Mouse (Mus musculus) spleen, embryonic (tissue): ENCODE data around the gene Tom1l2.

Experiments used
- CTCF ChIA-PET: fragments of 350-600 bp; sonication (Branson Sonifier 250); formaldehyde crosslinking; loops from one replicate; lab custom pipeline; 2022; lab: Charles Lee

The Tom1l2 gene

GRCm38 (mm10) chr11:60265271-60265985 is 87.3 kb downstream of the Tom1l2 start:
- CTCF ChIA-PET, result no interaction called here

- CTCF ChIA-PET, result no interaction called here
Measured at GRCm38 (mm10) chr11:60264651-60265050, 88.1 kb downstream of the Tom1l2 start.

GRCm38 (mm10) chr11:60262396-60262795 is 90.3 kb downstream of the Tom1l2 start:
- CTCF ChIA-PET, result interaction anchor here (0.6 kb wide), 1 partner anchor 160 kb away, joined by 21 read pairs; no protein-coding TSS in a partner anchor

DNA sequence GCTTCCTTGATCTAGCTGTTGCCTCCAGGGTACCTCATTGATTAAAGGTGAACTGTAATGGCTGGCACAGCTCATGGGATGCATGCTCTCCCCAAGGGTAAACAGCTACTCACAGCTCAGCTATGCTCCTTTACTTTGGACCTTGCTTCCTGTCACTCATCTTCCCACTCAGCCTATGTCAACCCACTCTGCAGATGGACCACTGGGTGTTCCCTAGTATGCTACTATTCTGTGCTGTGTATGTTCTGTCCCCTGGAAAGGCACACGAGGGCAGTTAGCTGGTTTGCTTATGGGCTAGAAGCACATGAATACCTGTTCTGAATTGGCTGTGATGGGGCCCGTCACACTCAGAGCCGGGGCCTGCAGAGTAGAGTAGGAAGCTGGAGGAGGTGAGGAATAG is 92.0 kb downstream of the Tom1l2 start:
- CTCF ChIA-PET, result no interaction called here

GRCm38 (mm10) chr11:60257696-60258095 is 95.0 kb downstream of the Tom1l2 start:
- CTCF ChIA-PET, result no interaction called here

- CTCF ChIA-PET, result no interaction called here
Measured at GRCm38 (mm10) chr11:60256713-60257112, 96.0 kb downstream of the Tom1l2 start.

- CTCF ChIA-PET, result no interaction called here
Measured at GRCm38 (mm10) chr11:60256176-60256681, 96.5 kb downstream of the Tom1l2 start.

GRCm38 (mm10) chr11:60255639-60256038 is 97.1 kb downstream of the Tom1l2 start:
- CTCF ChIA-PET, result no interaction called here

GRCm38 (mm10) chr11:60255181-60255580 is 97.5 kb downstream of the Tom1l2 start:
- CTCF ChIA-PET, result no interaction called here

DNA sequence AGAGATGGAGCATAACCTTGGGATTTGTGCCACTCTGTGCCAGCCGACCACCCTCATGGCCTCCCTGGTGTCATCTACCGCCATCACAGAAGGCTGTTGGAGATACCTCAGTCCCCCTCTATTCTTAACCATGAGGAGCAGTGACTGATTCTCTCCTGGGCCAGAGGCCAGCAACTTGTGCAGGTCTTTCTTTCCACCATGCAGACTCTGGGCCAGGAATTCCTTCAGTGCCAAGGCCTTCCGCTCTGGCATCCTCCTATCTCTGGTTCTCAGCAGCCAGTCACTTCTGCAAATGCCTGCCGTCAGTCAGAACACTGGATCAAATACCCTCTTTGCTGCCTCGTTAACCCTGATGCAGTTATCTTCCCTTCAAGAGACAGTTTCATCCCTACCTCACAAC is 98.4 kb downstream of the Tom1l2 start:
- CTCF ChIA-PET, result no interaction called here

- CTCF ChIA-PET, result no interaction called here
Measured at GRCm38 (mm10) chr11:60253546-60253945, 99.2 kb downstream of the Tom1l2 start.

GRCm38 (mm10) chr11:60250971-60251643 is 101.6 kb downstream of the Tom1l2 start:
- CTCF ChIA-PET, result no interaction called here

GRCm38 (mm10) chr11:60249885-60250284 is 102.8 kb downstream of the Tom1l2 start:
- CTCF ChIA-PET, result no interaction called here

- CTCF ChIA-PET, result interaction anchor here (0.6 kb wide), 3 partner anchors 169 to 859 kb away, joined by 3 to 16 read pairs (median 4); no protein-coding TSS in a partner anchor
Measured at GRCm38 (mm10) chr11:60248596-60249404, 103.9 kb downstream of the Tom1l2 start.

GRCm38 (mm10) chr11:60247753-60248550 is 104.8 kb downstream of the Tom1l2 start:
- CTCF ChIA-PET, result interaction anchor here (0.6 kb wide), 2 partner anchors 169 to 858 kb away, joined by 4 to 16 read pairs; no protein-coding TSS in a partner anchor

DNA sequence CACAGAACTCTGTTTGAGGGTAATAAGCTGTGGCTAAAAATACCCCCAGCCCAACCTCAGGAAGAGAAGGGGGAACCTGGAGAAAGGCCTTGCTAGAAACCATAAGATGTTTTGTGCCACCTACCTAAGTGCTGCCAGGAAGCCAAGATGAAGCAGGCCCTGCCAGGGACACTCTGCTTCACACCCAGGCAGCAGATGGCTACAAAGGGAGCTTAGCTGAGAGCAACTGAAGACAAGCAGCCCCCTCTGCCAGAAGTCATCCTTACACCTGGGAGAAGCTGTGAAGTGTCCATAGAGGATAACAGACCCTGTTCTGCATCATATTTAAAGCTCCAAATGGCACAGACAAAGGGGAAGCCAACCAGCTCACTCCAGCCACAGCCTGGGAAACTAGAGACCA is 106.6 kb downstream of the Tom1l2 start:
- CTCF ChIA-PET, result no interaction called here

GRCm38 (mm10) chr11:60244503-60245143 is 108.1 kb downstream of the Tom1l2 start:
- CTCF ChIA-PET, result no interaction called here

DNA sequence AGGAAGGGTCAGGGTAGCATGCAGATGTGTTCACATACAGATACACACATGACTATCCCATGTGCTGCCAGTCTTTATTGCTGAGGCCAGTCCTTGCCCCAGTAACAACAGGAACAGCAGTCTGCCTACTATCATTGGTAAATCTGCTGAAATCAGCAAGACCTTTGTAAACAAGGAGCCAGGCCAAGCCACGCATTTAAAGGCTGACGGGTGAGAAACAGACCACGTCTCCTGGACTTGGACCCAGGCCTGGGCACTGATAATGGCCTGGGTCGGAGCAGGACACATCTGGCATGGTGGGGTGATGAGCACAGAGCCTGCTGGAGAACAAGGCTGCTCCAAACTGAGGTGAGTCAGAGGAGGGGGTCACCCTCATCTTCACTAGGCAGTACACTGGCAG is 112.2 kb downstream of the Tom1l2 start:
- CTCF ChIA-PET, result no interaction called here

DNA sequence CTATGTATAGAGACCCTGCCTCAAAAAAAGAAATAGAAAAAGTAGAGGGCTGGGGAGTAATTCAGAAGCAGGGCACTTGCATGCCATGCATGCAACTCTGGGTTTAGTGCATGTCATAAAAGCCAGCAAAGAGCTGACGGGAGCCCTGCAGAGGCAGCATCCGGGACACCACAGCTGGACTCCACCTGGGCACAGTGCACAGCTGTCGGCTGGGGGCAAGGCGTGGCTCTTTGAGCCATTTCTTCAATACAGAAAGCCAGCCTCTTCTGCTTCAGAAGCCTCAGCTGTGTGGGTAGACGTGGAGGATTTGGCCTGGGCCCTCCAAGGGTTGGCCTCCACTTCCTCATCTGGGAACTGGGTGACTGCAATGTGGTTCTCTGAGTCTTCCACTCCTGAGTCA is 117.4 kb downstream of the Tom1l2 start:
- CTCF ChIA-PET, result interaction anchor here (0.5 kb wide), 1 partner anchor 849 kb away, joined by 3 read pairs; no protein-coding TSS in a partner anchor

- CTCF ChIA-PET, result no interaction called here
Measured at GRCm38 (mm10) chr11:60233235-60233634, 119.5 kb downstream of the Tom1l2 start.
